Mouse (Mus musculus): ENCODE measurements around the gene Tgfa.

DNA sequence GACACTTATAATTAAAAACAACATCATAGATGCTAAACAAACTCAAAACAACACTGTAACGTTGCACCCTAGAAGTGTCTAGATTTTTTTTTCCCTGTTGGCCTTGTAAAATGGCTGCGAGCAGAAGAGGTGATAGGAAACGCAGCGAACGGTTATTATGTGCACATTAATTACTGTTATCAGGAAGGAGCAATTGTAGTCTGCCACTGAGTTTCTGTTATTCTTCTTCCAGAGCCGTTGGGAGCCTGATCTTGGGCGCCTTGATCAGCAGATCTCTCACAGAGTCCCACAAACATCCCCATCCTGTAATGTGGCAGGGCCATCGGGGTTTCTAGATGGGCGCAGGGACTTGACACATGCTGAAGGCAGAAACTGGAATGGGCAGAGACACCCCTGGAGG, 28.6 kb upstream of the Tgfa start:
- TF ChIP-seq CTCF (IDR thresholded peaks at IDR 0.05), result no peak
- no peak for TF ChIP-seq EP300 (IDR thresholded peaks at IDR 0.05; ENCODE audit: insufficient read depth, low read depth, low read length)
